Mouse (Mus musculus) MEL (cell line): Measurements from ENCODE around the gene Grap. TPM values are rescaled to one million over a fixed set of nuclear protein-coding genes. Genes with fewer than 3 reads are reported as not detected.
A peak's percentile ranks its signal among the peaks of the same experiment; 100 is the strongest.

ENCODE experiments used
- DNase-seq: peaks from one replicate; pipeline ENCODE4 v3.0.0; 2011; ENCODE audit warnings: low read depth, low spot score
- H3K27ac ChIP-seq: 2 replicates; pipeline ENCODE4 v1.5.1; 2012; ENCODE audit warnings: low read depth, mild to moderate bottlenecking, control low read depth, low read length, moderate library complexity; ENCODE audit not compliant: control insufficient read depth
- H3K27me3 ChIP-seq, 2 experiments: fragments of 150-350 bp in 1 of 2; sonication (generic) in 1 of 2; 2 replicates each; pipeline ENCODE4 v1.6.1; 2012; ENCODE audit warnings: low read length in 2 of 2, mild to moderate bottlenecking in 2 of 2, improper control_type of control experiment in 1 of 2, moderate library complexity in 1 of 2; ENCODE audit not compliant: insufficient read depth in 2 of 2, control insufficient read depth in 1 of 2
- H3K36me3 ChIP-seq, 2 experiments: 2 replicates each; pipeline ENCODE4 v1.6.1; 2012 to 2014; ENCODE audit warnings: low read length in 2 of 2, improper control_type of control experiment in 1 of 2, inconsistent platforms in 1 of 2, mild to moderate bottlenecking in 1 of 2; ENCODE audit not compliant: insufficient read depth in 2 of 2, control insufficient read depth in 1 of 2
- H3K4me1 ChIP-seq, 2 experiments: fragments of 150-350 bp in 1 of 2; sonication (generic) in 1 of 2; 2 replicates each; pipeline ENCODE4 v1.6.1; 2012; ENCODE audit warnings: low read length in 2 of 2, improper control_type of control experiment in 1 of 2, mild to moderate bottlenecking in 1 of 2; ENCODE audit not compliant: insufficient read depth in 2 of 2, control insufficient read depth in 1 of 2
- H3K4me3 ChIP-seq, 2 experiments: fragments of 150-350 bp in 1 of 2; sonication (generic) in 1 of 2; 2 replicates each; pipeline ENCODE4 v1.5.1; 2012; ENCODE audit warnings: low read depth in 2 of 2, low read length in 2 of 2, mild to moderate bottlenecking in 2 of 2, moderate library complexity in 2 of 2, control low read depth in 1 of 2, improper control_type of control experiment in 1 of 2; ENCODE audit not compliant: control insufficient read depth in 1 of 2, insufficient read depth in 1 of 2
- H3K79me2 ChIP-seq: 2 replicates; pipeline ENCODE4 v1.6.1; 2012; ENCODE audit warnings: mild to moderate bottlenecking, low read length, moderate library complexity; ENCODE audit not compliant: control insufficient read depth, poor library complexity, insufficient read depth
- H3K9ac ChIP-seq: 2 replicates; pipeline ENCODE4 v1.6.1; 2012; ENCODE audit warnings: low read depth, mild to moderate bottlenecking, control low read depth, low read length, moderate library complexity; ENCODE audit not compliant: control insufficient read depth, poor library complexity, severe bottlenecking
- H3K9me3 ChIP-seq: fragments of 150-350 bp; sonication (generic); replicated peaks from 2 replicates; pipeline ENCODE4 v1.6.1; 2012; ENCODE audit warnings: mild to moderate bottlenecking, low read length, improper control_type of control experiment, moderate library complexity; ENCODE audit not compliant: insufficient read depth
- BHLHE40 ChIP-seq: IDR thresholded peaks from 2 replicates; pipeline ENCODE4 v1.6.1; 2012; ENCODE audit warnings: low read depth, mild to moderate bottlenecking, inconsistent platforms, low read length, improper control_type of control experiment, borderline replicate concordance
- CHD1 ChIP-seq: IDR thresholded peaks from 2 replicates; pipeline ENCODE4 v1.6.1; 2012; ENCODE audit warnings: low read depth, mild to moderate bottlenecking, inconsistent platforms, low read length, improper control_type of control experiment
- CHD2 ChIP-seq: IDR thresholded peaks from 2 replicates; pipeline ENCODE4 v1.6.1; 2011; ENCODE audit warnings: low read length, improper control_type of control experiment
- CTCF ChIP-seq, 3 experiments: IDR thresholded peaks in 2 of 3; conservative IDR thresholded peaks in 1 of 3; 2 replicates each; pipeline ENCODE4 v1.5.1; 2011 to 2012; ENCODE audit warnings: low read length in 3 of 3, low read depth in 2 of 3, mild to moderate bottlenecking in 2 of 3, improper control_type of control experiment in 1 of 3, inconsistent platforms in 1 of 3, mixed read lengths in 1 of 3, moderate library complexity in 1 of 3; ENCODE audit not compliant: control insufficient read depth in 1 of 3, insufficient read depth in 1 of 3, poor library complexity in 1 of 3, severe bottlenecking in 1 of 3
- E2F4 ChIP-seq: IDR thresholded peaks from 2 replicates; pipeline ENCODE4 v1.6.1; 2011; ENCODE audit warnings: low read depth, low read length, improper control_type of control experiment, borderline replicate concordance
- EP300 ChIP-seq, 2 experiments: IDR thresholded peaks; 2 replicates each; pipeline ENCODE4 v1.6.1; 2011; ENCODE audit warnings: improper control_type of control experiment in 2 of 2, low read length in 2 of 2, low read depth in 1 of 2, mild to moderate bottlenecking in 1 of 2
- ETS1 ChIP-seq: IDR thresholded peaks from 2 replicates; pipeline ENCODE4 v1.6.1; 2012; ENCODE audit warnings: low read depth, mild to moderate bottlenecking, inconsistent platforms, low read length, improper control_type of control experiment, moderate library complexity
- GABPA ChIP-seq: IDR thresholded peaks from 2 replicates; pipeline ENCODE4 v1.6.1; 2012; ENCODE audit warnings: low read depth, mild to moderate bottlenecking, inconsistent platforms, low read length, improper control_type of control experiment, moderate library complexity
- MAX ChIP-seq: IDR thresholded peaks from 2 replicates; pipeline ENCODE4 v1.6.1; 2011; ENCODE audit warnings: low read length, improper control_type of control experiment
- MAZ ChIP-seq: IDR thresholded peaks from 2 replicates; pipeline ENCODE4 v1.6.1; 2012; ENCODE audit warnings: low read depth, mild to moderate bottlenecking, inconsistent platforms, low read length, improper control_type of control experiment
- MEF2A ChIP-seq: IDR thresholded peaks from 2 replicates; pipeline ENCODE4 v1.6.1; 2014; ENCODE audit warnings: low read depth, mild to moderate bottlenecking, inconsistent platforms, low read length, improper control_type of control experiment; ENCODE audit not compliant: poor library complexity, insufficient replicate concordance, severe bottlenecking; ENCODE audit errors: extremely low read depth
- MYC ChIP-seq: IDR thresholded peaks from 2 replicates; pipeline ENCODE4 v1.6.1; 2011; ENCODE audit warnings: low read depth, mild to moderate bottlenecking, low read length, improper control_type of control experiment, moderate library complexity
- NELFE ChIP-seq: IDR thresholded peaks from 2 replicates; pipeline ENCODE4 v1.6.1; 2011; ENCODE audit warnings: low read depth, low read length, improper control_type of control experiment
- NRF1 ChIP-seq: IDR thresholded peaks from 2 replicates; pipeline ENCODE4 v1.6.1; 2014; ENCODE audit warnings: low read depth, mild to moderate bottlenecking, inconsistent platforms, low read length, improper control_type of control experiment, moderate library complexity; ENCODE audit not compliant: poor library complexity, insufficient read depth, severe bottlenecking
- POLR2A ChIP-seq, 2 experiments: IDR thresholded peaks; 2 replicates each; pipeline ENCODE4 v1.6.1; 2011 to 2012; ENCODE audit warnings: low read length in 2 of 2, mild to moderate bottlenecking in 2 of 2, control low read depth in 1 of 2, improper control_type of control experiment in 1 of 2, low read depth in 1 of 2, moderate library complexity in 1 of 2; ENCODE audit not compliant: control insufficient read depth in 1 of 2, insufficient read depth in 1 of 2, poor library complexity in 1 of 2
- POLR2AphosphoS2 ChIP-seq: IDR thresholded peaks from 2 replicates; pipeline ENCODE4 v1.6.1; 2011; ENCODE audit warnings: low read length, improper control_type of control experiment
- POLR2AphosphoS5 ChIP-seq: IDR thresholded peaks from 2 replicates; pipeline ENCODE4 v1.6.1; 2012; ENCODE audit warnings: low read depth, borderline replicate concordance, mild to moderate bottlenecking, inconsistent platforms, low read length, moderate library complexity, mixed read lengths
- RAD21 ChIP-seq: IDR thresholded peaks from 2 replicates; pipeline ENCODE4 v1.6.1; 2011; ENCODE audit warnings: mild to moderate bottlenecking, low read depth, low read length, improper control_type of control experiment
- RCOR1 ChIP-seq: IDR thresholded peaks from 2 replicates; pipeline ENCODE4 v1.6.1; 2012; ENCODE audit warnings: low read depth, mild to moderate bottlenecking, inconsistent platforms, low read length, improper control_type of control experiment
- SMC3 ChIP-seq: IDR thresholded peaks from 2 replicates; pipeline ENCODE4 v1.6.1; 2011; ENCODE audit warnings: low read depth, low read length, improper control_type of control experiment
- TAL1 ChIP-seq: IDR thresholded peaks from 2 replicates; pipeline ENCODE4 v1.6.1; 2012; ENCODE audit warnings: mild to moderate bottlenecking, inconsistent platforms, low read length, moderate library complexity, mixed read lengths
- TBP ChIP-seq: IDR thresholded peaks from 2 replicates; pipeline ENCODE4 v1.8.0; 2011; ENCODE audit warnings: low read depth, low read length, improper control_type of control experiment
- TCF12 ChIP-seq: IDR thresholded peaks from 2 replicates; pipeline ENCODE4 v1.6.1; 2014; ENCODE audit warnings: low read depth, mild to moderate bottlenecking, inconsistent platforms, low read length, improper control_type of control experiment, moderate library complexity
- UBTF ChIP-seq: IDR thresholded peaks from 2 replicates; pipeline ENCODE4 v1.6.1; 2012; ENCODE audit warnings: low read depth, mild to moderate bottlenecking, inconsistent platforms, low read length, improper control_type of control experiment, moderate library complexity, borderline replicate concordance; ENCODE audit not compliant: insufficient read depth
- USF1 ChIP-seq: IDR thresholded peaks from 2 replicates; pipeline ENCODE4 v1.6.1; 2014; ENCODE audit warnings: low read depth, mild to moderate bottlenecking, inconsistent platforms, low read length, improper control_type of control experiment, moderate library complexity
- USF2 ChIP-seq, 2 experiments: IDR thresholded peaks; 2 replicates each; pipeline ENCODE4 v1.6.1; 2011 to 2012; ENCODE audit warnings: improper control_type of control experiment in 2 of 2, low read length in 2 of 2, borderline replicate concordance in 1 of 2, inconsistent platforms in 1 of 2, low read depth in 1 of 2, mild to moderate bottlenecking in 1 of 2; ENCODE audit not compliant: insufficient read depth in 1 of 2
- ZC3H11A ChIP-seq: IDR thresholded peaks from 2 replicates; pipeline ENCODE4 v1.6.1; 2012; ENCODE audit warnings: low read depth, mild to moderate bottlenecking, inconsistent platforms, low read length, improper control_type of control experiment
- ZKSCAN1 ChIP-seq: IDR thresholded peaks from 2 replicates; pipeline ENCODE4 v1.6.1; 2012; ENCODE audit warnings: low read depth, mild to moderate bottlenecking, inconsistent platforms, low read length, improper control_type of control experiment, moderate library complexity
- ZMIZ1 ChIP-seq: IDR thresholded peaks from 2 replicates; pipeline ENCODE4 v1.6.1; 2012; ENCODE audit warnings: low read depth, mild to moderate bottlenecking, inconsistent platforms, low read length, improper control_type of control experiment, moderate library complexity
- ZNF384 ChIP-seq: IDR thresholded peaks from 2 replicates; pipeline ENCODE4 v1.6.1; 2012; ENCODE audit warnings: low read depth, mild to moderate bottlenecking, inconsistent platforms, low read length, improper control_type of control experiment
- polyA plus RNA-seq, 2 experiments: library from polyadenylated mRNA; stranded (reverse) in 1 of 2; unstranded in 1 of 2; fragments of >175 nt in 1 of 2; fragments of >200 nt in 1 of 2; gene quantifications; 2 replicates each; pipeline versions ENCODE4 v1.2.1 to v1.2.4; 2012; ENCODE audit warnings: low replicate concordance in 2 of 2, low read depth in 1 of 2; ENCODE audit not compliant: insufficient read length in 2 of 2, insufficient read depth in 1 of 2, missing spikeins in 1 of 2
- total RNA-seq: library from RNA; depleted of rRNA; stranded (reverse); fragments of 300-350 nt; gene quantifications from 2 replicates; pipeline ENCODE4 v1.2.3, GENCODE M21; 2012

Gene Grap
- total and polyA plus RNA-seq, 3 experiments = 1.8 to 2.3 TPM; not detected in 1

- H3K79me2 ChIP-seq = no peaks in the 10 kb centered on the region
- DNase-seq = no peak
- no peaks in the 10 kb centered on the region for H3K9me3 ChIP-seq
- H3K4me3 ChIP-seq = peak overlapping the region in 1 of 2 experiments; percentile 2; a peak in 1 of 4 replicates
- no peaks in the 10 kb centered on the region; a peak in 1 of 4 replicates for H3K27me3 ChIP-seq
- H3K27ac ChIP-seq = no peak overlapping the region
- no peaks in the 10 kb centered on the region for H3K4me1 ChIP-seq
- H3K36me3 ChIP-seq = no peaks in the 10 kb centered on the region
- TF ChIP-seq UBTF = no peak
- TF ChIP-seq ZNF384 = no peak
- TF ChIP-seq RAD21 = no peak
- TF ChIP-seq E2F4 = no peak
- TF ChIP-seq CTCF (IDR thresholded peaks at IDR 0.05 in 2 of 3, conservative IDR thresholded peaks at IDR 0.05 in 1 of 3; ENCODE audit: control insufficient read depth in 1 of 3, insufficient read depth in 1 of 3, low read depth in 2 of 3, low read length in 3 of 3, poor library complexity in 1 of 3, severe bottlenecking in 1 of 3) = no peak
- TF ChIP-seq SMC3 = no peak
- no peak for TF ChIP-seq ZKSCAN1
- TF ChIP-seq MEF2A = no peak
- TF ChIP-seq TAL1 = no peak
- no peak for TF ChIP-seq TCF12
- TF ChIP-seq MAX = no peak
- no peak for TF ChIP-seq BHLHE40
- no peak for TF ChIP-seq CHD2
- TF ChIP-seq GABPA = no peak
- no peak for TF ChIP-seq NRF1
- 0 out of 2 replicates have a peak overlapping the region, but pooled peaks have one; percentile 3 for H3K9ac ChIP-seq
Observed at GRCm38 (mm10) chr11:61619356-61619755, 33.7 kb upstream of the Grap start.

GRCm38 (mm10) chr11:61619791-61620241 is 33.2 kb upstream of the Grap start:
- DNase-seq = peak; percentile 27
- Histone ChIP-seq H3K4me3 (peak overlapping the region in 1 of 2 experiments; percentile 2; a peak in 1 of 4 replicates), H3K27ac (no peak overlapping the region)
- TF ChIP-seq NRF1 = no peak
- TF ChIP-seq SMC3 = peak; percentile 50
- TF ChIP-seq RCOR1 = no peak
- TF ChIP-seq NELFE = no peak
- TF ChIP-seq USF1 = no peak
- TF ChIP-seq POLR2AphosphoS2 = no peak
- TF ChIP-seq TCF12 = no peak
- no peak for TF ChIP-seq POLR2A (IDR thresholded peaks at IDR 0.05; ENCODE audit: control insufficient read depth in 1 of 2, insufficient read depth in 1 of 2, low read depth in 1 of 2, low read length in 2 of 2, poor library complexity in 1 of 2)
- TF ChIP-seq CHD1 = no peak
- TF ChIP-seq ETS1 = no peak
- TF ChIP-seq MAX = no peak
- TF ChIP-seq E2F4 = no peak
- no peak for TF ChIP-seq CHD2
- TF ChIP-seq EP300 (IDR thresholded peaks at IDR 0.05; ENCODE audit: low read depth in 1 of 2, low read length in 2 of 2) = no peak
- TF ChIP-seq MAZ = peak; percentile 22; the same call in 1 of the 2 replicates
- peak; percentile 55 for TF ChIP-seq ZC3H11A
- TF ChIP-seq MYC = no peak
- TF ChIP-seq RAD21 = peak; percentile 51
- no peak for TF ChIP-seq POLR2AphosphoS5
- TF ChIP-seq CTCF (IDR thresholded peaks at IDR 0.05 in 2 of 3, conservative IDR thresholded peaks at IDR 0.05 in 1 of 3; ENCODE audit: control insufficient read depth in 1 of 3, insufficient read depth in 1 of 3, low read depth in 2 of 3, low read length in 3 of 3, poor library complexity in 1 of 3, severe bottlenecking in 1 of 3) = peak; percentile 12 to 81 (median 54); a peak in 5 of 6 replicates
- TF ChIP-seq TBP = no peak
- no peak for TF ChIP-seq ZKSCAN1
- no peak for TF ChIP-seq ZMIZ1
- no peak for TF ChIP-seq USF2 (IDR thresholded peaks at IDR 0.05; ENCODE audit: borderline replicate concordance in 1 of 2, insufficient read depth in 1 of 2, low read depth in 1 of 2, low read length in 2 of 2)

More at GRCm38 (mm10) chr11:61619791-61620241, 33.2 kb upstream of the Grap start:
- H3K27me3 ChIP-seq = no peaks in the 10 kb centered on the region; a peak in 1 of 4 replicates
- no peaks in the 10 kb centered on the region for H3K4me1 ChIP-seq
- H3K9ac ChIP-seq = 0 out of 2 replicates have a peak overlapping the region, but pooled peaks have one; percentile 3
- H3K9me3 ChIP-seq = no peaks in the 10 kb centered on the region
- no peaks in the 10 kb centered on the region for H3K79me2 ChIP-seq
- H3K36me3 ChIP-seq = no peaks in the 10 kb centered on the region
